Mouse (Mus musculus): ENCODE data around the gene Nup214. TPM values are rescaled to one million over a fixed set of nuclear protein-coding genes. Genes with fewer than 3 reads are reported as not detected.

Gene Nup214
- polyA plus RNA-seq, 1 experiment = 47.0 TPM

GRCm38 (mm10) chr2:32046009-32046408 is 71.8 kb downstream of the Nup214 start:
- H3K4me3 ChIP-seq (replicated peaks; ENCODE audit: insufficient read depth, low read depth, low read length) = no peak overlapping the region
- peak; percentile 34 to 37 for DNase-seq
- no peaks in the 10 kb centered on the region for H3K27me3 ChIP-seq (ENCODE audit: control insufficient read depth, insufficient read depth, low read length)
- 43% methylated on average over 10 of the region's 10 CpGs for WGBS
- TF ChIP-seq CTCF (IDR thresholded peaks at IDR 0.05; ENCODE audit: borderline replicate concordance, insufficient read depth, low read depth, low read length) (no peak), POLR2A (IDR thresholded peaks at IDR 0.05; ENCODE audit: borderline replicate concordance, insufficient read depth, low read length) (no peak)
- H3K27ac ChIP-seq (ENCODE audit: insufficient read depth, low read length) = no peak overlapping the region
- H3K4me1 ChIP-seq (ENCODE audit: control insufficient read depth, insufficient read depth, low read length) = peaks cover 12% of the 10 kb centered on the region

GRCm38 (mm10) chr2:32047323-32047722 is 73.1 kb downstream of the Nup214 start:
- Histone ChIP-seq H3K27ac (ENCODE audit: insufficient read depth, low read length) (no peak overlapping the region), H3K27me3 (ENCODE audit: control insufficient read depth, insufficient read depth, low read length) (no peaks in the 10 kb centered on the region), H3K4me1 (ENCODE audit: control insufficient read depth, insufficient read depth, low read length) (peaks cover 12% of the 10 kb centered on the region), H3K4me3 (replicated peaks; ENCODE audit: insufficient read depth, low read depth, low read length) (no peak overlapping the region)
- no peak for DNase-seq
- 16% methylated on average over 10 of the region's 10 CpGs for WGBS
- TF ChIP-seq POLR2A (IDR thresholded peaks at IDR 0.05; ENCODE audit: borderline replicate concordance, insufficient read depth, low read length) (no peak), CTCF (IDR thresholded peaks at IDR 0.05; ENCODE audit: borderline replicate concordance, insufficient read depth, low read depth, low read length) (no peak)

GRCm38 (mm10) chr2:32051791-32052190 is 77.6 kb downstream of the Nup214 start:
- DNase-seq = no peak
- 81% methylated on average over 8 of the region's 8 CpGs for WGBS
- no peak for TF ChIP-seq CTCF (IDR thresholded peaks at IDR 0.05; ENCODE audit: borderline replicate concordance, insufficient read depth, low read depth, low read length)
- no peak for TF ChIP-seq POLR2A (IDR thresholded peaks at IDR 0.05; ENCODE audit: borderline replicate concordance, insufficient read depth, low read length)
- H3K27me3 ChIP-seq (ENCODE audit: control insufficient read depth, insufficient read depth, low read length) = no peaks in the 10 kb centered on the region
- H3K4me1 ChIP-seq (ENCODE audit: control insufficient read depth, insufficient read depth, low read length) = peaks cover 7% of the 10 kb centered on the region
- no peak overlapping the region for H3K4me3 ChIP-seq (replicated peaks; ENCODE audit: insufficient read depth, low read depth, low read length)
- H3K27ac ChIP-seq (ENCODE audit: insufficient read depth, low read length) = no peak overlapping the region

DNA sequence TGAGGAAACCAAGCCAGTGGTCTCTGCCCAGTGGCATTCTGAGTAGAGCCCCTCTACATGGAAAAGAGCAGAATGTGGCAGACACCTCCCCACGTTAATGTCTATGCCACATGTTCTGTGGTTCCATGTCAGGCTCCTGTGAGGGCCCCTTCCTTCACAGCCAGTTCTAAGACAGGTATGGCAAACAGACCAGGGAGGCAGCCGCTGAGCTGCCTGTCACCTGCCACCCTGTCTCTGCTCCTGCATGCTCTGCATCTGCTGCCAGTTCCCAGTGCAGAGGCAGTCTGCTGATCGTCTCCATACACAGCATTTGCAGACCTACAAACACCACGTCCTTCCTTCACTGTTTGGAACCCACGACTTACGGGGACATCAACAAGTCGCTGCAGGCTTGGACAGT is 78.2 kb downstream of the Nup214 start:
- Histone ChIP-seq H3K27me3 (ENCODE audit: control insufficient read depth, insufficient read depth, low read length) (no peaks in the 10 kb centered on the region), H3K4me3 (replicated peaks; ENCODE audit: insufficient read depth, low read depth, low read length) (no peak overlapping the region), H3K4me1 (ENCODE audit: control insufficient read depth, insufficient read depth, low read length) (peaks cover under 1% of the 10 kb centered on the region; the same call in 1 of the 2 replicates), H3K27ac (ENCODE audit: insufficient read depth, low read length) (no peak overlapping the region)
- no peak for DNase-seq
- TF ChIP-seq CTCF (IDR thresholded peaks at IDR 0.05; ENCODE audit: borderline replicate concordance, insufficient read depth, low read depth, low read length) (no peak), POLR2A (IDR thresholded peaks at IDR 0.05; ENCODE audit: borderline replicate concordance, insufficient read depth, low read length) (no peak)
- 90% methylated on average over 7 of the region's 7 CpGs for WGBS

GRCm38 (mm10) chr2:32055357-32055965 is 81.2 kb downstream of the Nup214 start:
- no peak for TF ChIP-seq POLR2A (IDR thresholded peaks at IDR 0.05; ENCODE audit: borderline replicate concordance, insufficient read depth, low read length)
- H3K27me3 ChIP-seq (ENCODE audit: control insufficient read depth, insufficient read depth, low read length) = no peaks in the 10 kb centered on the region
- H3K4me3 ChIP-seq (replicated peaks; ENCODE audit: insufficient read depth, low read depth, low read length) = no peak overlapping the region
- H3K27ac ChIP-seq (ENCODE audit: insufficient read depth, low read length) = no peak overlapping the region
- H3K4me1 ChIP-seq (ENCODE audit: control insufficient read depth, insufficient read depth, low read length) = no peaks in the 10 kb centered on the region; the same call in 1 of the 2 replicates
- 67% methylated on average over 7 of the region's 7 CpGs for WGBS
- DNase-seq = no peak

DNA sequence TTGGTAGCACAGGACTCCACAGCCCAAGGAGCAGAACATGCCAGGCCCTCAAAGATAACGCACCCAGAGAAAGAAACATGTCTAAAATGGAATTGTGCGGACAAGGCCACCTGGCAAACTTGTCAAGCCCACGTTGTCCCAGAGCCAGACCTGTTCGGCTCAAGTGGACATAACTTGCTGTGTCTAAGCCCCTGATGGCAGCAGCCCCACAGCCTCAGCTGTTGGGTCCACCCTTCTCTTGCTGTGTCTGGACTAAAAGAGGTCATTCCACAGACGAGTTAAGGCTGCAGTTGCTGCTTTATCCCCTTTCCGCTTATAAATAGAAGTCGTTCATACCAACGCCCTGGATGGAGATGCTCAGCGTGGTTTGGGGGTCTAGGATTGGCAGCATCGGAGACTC is 82.3 kb downstream of the Nup214 start:
- no peak for DNase-seq
- TF ChIP-seq POLR2A (IDR thresholded peaks at IDR 0.05; ENCODE audit: borderline replicate concordance, insufficient read depth, low read length) = no peak
- TF ChIP-seq CTCF (IDR thresholded peaks at IDR 0.05; ENCODE audit: borderline replicate concordance, insufficient read depth, low read depth, low read length) = no peak
- WGBS = 54% methylated on average over 10 of the region's 10 CpGs

GRCm38 (mm10) chr2:32057360-32057759 is 83.1 kb downstream of the Nup214 start:
- 93% methylated on average over 2 of the region's 2 CpGs for WGBS
- no peak for DNase-seq
- Histone ChIP-seq H3K27ac (ENCODE audit: insufficient read depth, low read length) (no peak overlapping the region), H3K4me1 (ENCODE audit: control insufficient read depth, insufficient read depth, low read length) (no peaks in the 10 kb centered on the region; the same call in 1 of the 2 replicates), H3K4me3 (replicated peaks; ENCODE audit: insufficient read depth, low read depth, low read length) (no peak overlapping the region), H3K27me3 (ENCODE audit: control insufficient read depth, insufficient read depth, low read length) (no peaks in the 10 kb centered on the region)
- TF ChIP-seq POLR2A (IDR thresholded peaks at IDR 0.05; ENCODE audit: borderline replicate concordance, insufficient read depth, low read length) (no peak), CTCF (IDR thresholded peaks at IDR 0.05; ENCODE audit: borderline replicate concordance, insufficient read depth, low read depth, low read length) (no peak)

More for the DNA sequence above, 82.3 kb downstream of the Nup214 start:
- Histone ChIP-seq H3K27me3 (ENCODE audit: control insufficient read depth, insufficient read depth, low read length) (no peaks in the 10 kb centered on the region), H3K27ac (ENCODE audit: insufficient read depth, low read length) (no peak overlapping the region), H3K4me3 (replicated peaks; ENCODE audit: insufficient read depth, low read depth, low read length) (no peak overlapping the region), H3K4me1 (ENCODE audit: control insufficient read depth, insufficient read depth, low read length) (no peaks in the 10 kb centered on the region; the same call in 1 of the 2 replicates)

- no peak for DNase-seq
- TF ChIP-seq POLR2A (IDR thresholded peaks at IDR 0.05; ENCODE audit: borderline replicate concordance, insufficient read depth, low read length) (no peak), CTCF (IDR thresholded peaks at IDR 0.05; ENCODE audit: borderline replicate concordance, insufficient read depth, low read depth, low read length) (no peak)
- 84% methylated on average over 4 of the region's 4 CpGs for WGBS
- Histone ChIP-seq H3K27me3 (ENCODE audit: control insufficient read depth, insufficient read depth, low read length) (no peaks in the 10 kb centered on the region), H3K4me3 (replicated peaks; ENCODE audit: insufficient read depth, low read depth, low read length) (no peak overlapping the region), H3K27ac (ENCODE audit: insufficient read depth, low read length) (no peak overlapping the region), H3K4me1 (ENCODE audit: control insufficient read depth, insufficient read depth, low read length) (no peaks in the 10 kb centered on the region; the same call in 1 of the 2 replicates)
Observed at GRCm38 (mm10) chr2:32057794-32058193, 83.6 kb downstream of the Nup214 start.
